Mouse (Mus musculus): ENCODE data around the gene C1ra. TPM values are rescaled to one million over a fixed set of nuclear protein-coding genes. Genes with fewer than 3 reads are reported as not detected.
"Not testable (repeated sequence)": the region's sequence is repeated elsewhere in the genome, so short reads cannot be mapped to it uniquely, and the experiment has no call there.

Gene C1ra
- polyA plus RNA-seq, 1 experiment, result 17.8 TPM

DNA sequence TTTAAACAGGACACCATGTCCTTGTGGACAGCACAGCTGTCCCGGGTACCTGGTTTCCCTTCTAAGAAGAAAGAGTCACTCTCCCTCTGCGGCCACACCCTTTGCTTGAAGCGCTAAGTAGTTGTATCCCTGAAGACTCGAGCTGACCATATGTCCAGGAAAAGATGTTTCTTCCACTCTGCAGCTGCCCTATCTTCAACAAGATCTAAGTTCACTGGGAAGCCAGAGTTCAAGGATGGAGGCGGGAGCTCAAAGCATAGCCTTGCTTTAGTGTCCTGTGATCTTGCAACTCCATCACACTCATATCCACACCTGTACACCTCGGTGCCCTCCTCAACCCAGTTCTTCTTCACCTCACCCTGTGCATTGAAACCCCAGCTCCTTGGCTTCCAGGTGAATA is 269 bp upstream of the C1ra start:
- Histone ChIP-seq H3K4me3 (ENCODE audit: extremely low read depth, insufficient read depth, insufficient read length) (no peak overlapping the region), H3K27ac (ENCODE audit: insufficient read depth, low read length) (no peak overlapping the region), H3K4me1 (ENCODE audit: control insufficient read depth, insufficient read depth, insufficient read length) (no peaks in the 10 kb centered on the region), H3K27me3 (ENCODE audit: control insufficient read depth, insufficient read depth, low read length) (no peaks in the 10 kb centered on the region), H3K36me3 (ENCODE audit: control insufficient read depth, insufficient read depth, low read length) (no peaks in the 10 kb centered on the region)
- DNase-seq (ENCODE audit: low read depth in 1 of 2, low spot score in 2 of 2), result no peak
- no peak for TF ChIP-seq POLR2A (IDR thresholded peaks at IDR 0.05; ENCODE audit: low read depth, low read length)
- no peak for TF ChIP-seq CTCF (IDR thresholded peaks at IDR 0.05; ENCODE audit: extremely low read depth, insufficient read depth, insufficient read length, insufficient replicate concordance)
- 66% methylated on average over 6 of the region's 6 CpGs for WGBS

DNA sequence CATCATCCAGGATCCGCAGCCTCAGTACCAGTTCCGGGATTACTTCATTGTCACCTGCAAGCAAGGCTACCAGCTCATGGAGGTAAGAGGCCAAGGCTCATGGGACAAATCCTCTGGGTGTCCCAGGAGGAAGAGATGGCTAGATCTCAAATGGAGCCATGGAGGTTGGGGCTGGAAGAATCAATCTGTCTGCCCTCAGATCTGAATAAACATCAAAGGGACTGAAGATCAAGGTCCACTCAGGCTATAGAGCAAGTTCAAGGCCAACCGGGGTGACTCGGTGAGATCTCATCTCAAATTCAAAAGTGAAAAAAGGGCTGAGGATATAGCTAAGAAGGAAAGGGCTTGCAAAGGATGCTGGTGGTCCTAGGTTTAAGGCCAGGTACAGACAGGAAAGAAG is 5.5 kb downstream of the C1ra start:
- 92% methylated on average over 4 of the region's 4 CpGs for WGBS
- not testable (repeated sequence) for DNase-seq (ENCODE audit: low read depth in 1 of 2, low spot score in 2 of 2); H3K4me3 ChIP-seq (ENCODE audit: extremely low read depth, insufficient read depth, insufficient read length); H3K27ac ChIP-seq (ENCODE audit: insufficient read depth, low read length); H3K27me3 ChIP-seq (ENCODE audit: control insufficient read depth, insufficient read depth, low read length); H3K36me3 ChIP-seq (ENCODE audit: control insufficient read depth, insufficient read depth, low read length); H3K4me1 ChIP-seq (ENCODE audit: control insufficient read depth, insufficient read depth, insufficient read length)

DNA sequence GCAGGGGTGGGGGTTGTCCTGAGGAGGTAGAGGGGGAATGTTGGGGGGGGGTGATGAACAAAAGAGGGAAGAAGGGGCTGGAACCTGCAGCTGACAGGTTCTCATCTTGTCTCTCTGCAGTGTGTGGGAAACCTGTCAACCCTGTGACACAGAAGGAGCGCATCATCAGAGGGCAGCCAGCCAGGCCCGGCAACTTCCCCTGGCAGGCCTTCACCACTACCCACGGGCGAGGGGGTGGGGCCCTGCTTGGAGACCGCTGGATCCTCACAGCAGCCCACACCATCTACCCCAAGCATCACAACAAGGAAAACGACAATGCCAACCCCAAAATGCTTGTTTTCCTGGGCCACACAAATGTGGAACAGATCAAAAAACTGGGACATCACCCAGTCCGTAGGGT is 9.9 kb downstream of the C1ra start:
- H3K27ac ChIP-seq (ENCODE audit: insufficient read depth, low read length); H3K27me3 ChIP-seq (ENCODE audit: control insufficient read depth, insufficient read depth, low read length); H3K4me1 ChIP-seq (ENCODE audit: control insufficient read depth, insufficient read depth, insufficient read length); H3K36me3 ChIP-seq (ENCODE audit: control insufficient read depth, insufficient read depth, low read length); H3K4me3 ChIP-seq (ENCODE audit: extremely low read depth, insufficient read depth, insufficient read length); DNase-seq (ENCODE audit: low read depth in 1 of 2, low spot score in 2 of 2): not testable (repeated sequence)
- 50% methylated on average over 7 of the region's 7 CpGs for WGBS

DNA sequence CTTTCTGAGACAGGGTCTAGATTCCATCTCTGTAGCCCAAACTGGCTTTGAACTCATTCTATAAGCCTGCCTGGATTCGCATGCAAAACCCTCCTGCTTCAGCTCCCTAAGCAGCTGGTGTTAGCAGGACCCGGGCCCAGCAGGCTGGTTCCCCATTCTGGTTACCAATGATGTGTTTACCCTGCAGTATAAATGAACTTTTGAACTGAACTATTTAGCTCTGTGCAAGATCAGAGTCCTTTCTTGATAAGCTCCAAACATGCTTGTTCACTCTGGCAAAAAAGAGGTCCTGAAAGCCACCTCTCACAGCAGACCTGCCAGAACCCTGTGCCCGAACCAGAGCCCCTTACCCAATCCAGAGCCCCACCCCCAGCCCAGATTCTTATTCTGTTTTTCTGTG is 15.7 kb downstream of the C1ra start:
- Histone ChIP-seq H3K4me1 (ENCODE audit: control insufficient read depth, insufficient read depth, insufficient read length) (no peaks in the 10 kb centered on the region), H3K4me3 (ENCODE audit: extremely low read depth, insufficient read depth, insufficient read length) (no peak overlapping the region), H3K27ac (ENCODE audit: insufficient read depth, low read length) (no peak overlapping the region), H3K36me3 (ENCODE audit: control insufficient read depth, insufficient read depth, low read length) (no peaks in the 10 kb centered on the region), H3K27me3 (ENCODE audit: control insufficient read depth, insufficient read depth, low read length) (no peaks in the 10 kb centered on the region)
- WGBS, result 85% methylated on average over 3 of the region's 3 CpGs
- no peak for TF ChIP-seq CTCF (IDR thresholded peaks at IDR 0.05; ENCODE audit: extremely low read depth, insufficient read depth, insufficient read length, insufficient replicate concordance)
- TF ChIP-seq POLR2A (IDR thresholded peaks at IDR 0.05; ENCODE audit: low read depth, low read length), result no peak
- no peak for DNase-seq (ENCODE audit: low read depth in 1 of 2, low spot score in 2 of 2)

DNA sequence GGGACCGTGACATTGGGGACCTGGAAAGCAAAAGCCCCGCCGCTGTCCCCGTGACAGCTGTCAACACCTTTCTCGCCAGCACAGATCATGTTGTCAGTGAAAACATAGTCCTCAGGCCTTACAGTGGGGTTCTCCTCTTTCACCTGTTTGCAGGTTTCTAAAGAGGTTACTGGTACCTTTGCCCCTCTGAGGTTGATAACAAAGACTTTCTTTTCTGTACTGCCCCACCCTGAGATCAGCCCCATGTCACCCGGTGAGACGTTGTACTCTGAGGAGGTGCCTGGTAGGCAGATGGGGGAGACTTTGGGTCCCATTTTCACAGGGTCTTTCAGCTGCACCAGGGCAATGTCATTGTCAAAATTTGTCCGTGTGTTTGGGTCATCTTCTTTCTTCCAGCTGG is 18.9 kb downstream of the C1ra start:
- WGBS, result 91% methylated on average over 8 of the region's 8 CpGs
- no peaks in the 10 kb centered on the region for H3K27me3 ChIP-seq (ENCODE audit: control insufficient read depth, insufficient read depth, low read length)
- no peak for DNase-seq (ENCODE audit: low read depth in 1 of 2, low spot score in 2 of 2)
- H3K4me1 ChIP-seq (ENCODE audit: control insufficient read depth, insufficient read depth, insufficient read length), result no peaks in the 10 kb centered on the region
- no peak overlapping the region for H3K27ac ChIP-seq (ENCODE audit: insufficient read depth, low read length)
- H3K4me3 ChIP-seq (ENCODE audit: extremely low read depth, insufficient read depth, insufficient read length), result no peak overlapping the region
- TF ChIP-seq CTCF (IDR thresholded peaks at IDR 0.05; ENCODE audit: extremely low read depth, insufficient read depth, insufficient read length, insufficient replicate concordance) (no peak), POLR2A (IDR thresholded peaks at IDR 0.05; ENCODE audit: low read depth, low read length) (no peak)
- no peaks in the 10 kb centered on the region for H3K36me3 ChIP-seq (ENCODE audit: control insufficient read depth, insufficient read depth, low read length)

DNA sequence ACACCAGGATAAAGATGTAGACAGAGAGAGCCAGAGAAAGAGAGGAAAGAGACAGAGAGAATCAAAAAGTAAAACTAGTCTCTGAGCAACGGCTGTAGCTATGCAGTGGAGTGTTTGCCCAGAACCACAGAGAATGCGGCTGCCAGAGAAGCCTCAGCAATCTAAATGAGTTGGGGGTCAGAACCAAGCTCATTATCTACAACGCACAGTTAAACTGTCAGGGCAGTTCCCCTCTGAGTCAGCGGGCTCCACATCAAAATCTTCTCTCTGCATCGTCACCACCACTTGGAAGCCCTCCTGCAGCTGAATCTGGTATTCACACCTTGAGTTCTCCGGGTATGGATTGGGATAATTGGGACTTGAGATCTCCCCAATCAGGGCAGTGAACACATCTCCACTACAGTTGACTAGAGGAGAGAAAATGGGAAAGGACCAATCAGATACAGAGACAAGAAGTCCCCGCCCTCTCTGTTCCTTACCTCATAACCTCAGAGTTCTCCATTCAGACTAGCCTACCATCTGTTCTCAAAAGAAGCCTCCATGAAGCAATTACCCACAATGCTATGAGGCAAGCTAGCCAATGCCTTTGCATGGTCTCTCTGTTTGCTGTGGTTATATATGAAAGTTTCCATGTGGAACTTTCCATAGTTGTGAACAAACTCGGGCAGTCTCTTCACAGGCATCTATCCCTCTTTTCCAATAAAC is 24.1 kb downstream of the C1ra start:
- not testable (repeated sequence) for H3K4me1 ChIP-seq (ENCODE audit: control insufficient read depth, insufficient read depth, insufficient read length); H3K27ac ChIP-seq (ENCODE audit: insufficient read depth, low read length); DNase-seq (ENCODE audit: low read depth in 1 of 2, low spot score in 2 of 2); H3K27me3 ChIP-seq (ENCODE audit: control insufficient read depth, insufficient read depth, low read length); H3K36me3 ChIP-seq (ENCODE audit: control insufficient read depth, insufficient read depth, low read length); H3K4me3 ChIP-seq (ENCODE audit: extremely low read depth, insufficient read depth, insufficient read length)
- 77% methylated on average over 8 of the region's 8 CpGs for WGBS

DNA sequence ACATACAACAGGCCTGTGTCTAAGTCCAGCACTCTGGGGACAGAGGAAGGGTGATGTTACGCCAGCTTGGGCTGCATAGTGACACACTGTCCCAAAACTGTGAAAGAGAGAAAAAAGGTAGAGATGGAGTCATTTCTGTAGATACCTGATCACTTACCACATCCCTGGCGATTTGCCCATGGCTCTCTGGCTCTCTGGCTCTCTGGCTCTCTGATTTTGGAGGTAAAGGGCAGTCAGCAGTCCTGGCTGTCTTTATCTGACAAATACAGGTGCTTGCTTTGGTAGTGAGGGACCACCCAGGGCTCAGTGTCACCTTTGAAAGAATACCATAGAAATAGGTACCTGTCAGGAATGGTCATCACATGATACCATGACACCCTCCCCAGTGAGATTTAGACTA is 29.0 kb downstream of the C1ra start:
- not testable (repeated sequence) for H3K36me3 ChIP-seq (ENCODE audit: control insufficient read depth, insufficient read depth, low read length); DNase-seq (ENCODE audit: low read depth in 1 of 2, low spot score in 2 of 2); H3K27me3 ChIP-seq (ENCODE audit: control insufficient read depth, insufficient read depth, low read length); H3K4me1 ChIP-seq (ENCODE audit: control insufficient read depth, insufficient read depth, insufficient read length); H3K4me3 ChIP-seq (ENCODE audit: extremely low read depth, insufficient read depth, insufficient read length); H3K27ac ChIP-seq (ENCODE audit: insufficient read depth, low read length)
- WGBS, result 77% methylated on average over 2 of the region's 2 CpGs

DNA sequence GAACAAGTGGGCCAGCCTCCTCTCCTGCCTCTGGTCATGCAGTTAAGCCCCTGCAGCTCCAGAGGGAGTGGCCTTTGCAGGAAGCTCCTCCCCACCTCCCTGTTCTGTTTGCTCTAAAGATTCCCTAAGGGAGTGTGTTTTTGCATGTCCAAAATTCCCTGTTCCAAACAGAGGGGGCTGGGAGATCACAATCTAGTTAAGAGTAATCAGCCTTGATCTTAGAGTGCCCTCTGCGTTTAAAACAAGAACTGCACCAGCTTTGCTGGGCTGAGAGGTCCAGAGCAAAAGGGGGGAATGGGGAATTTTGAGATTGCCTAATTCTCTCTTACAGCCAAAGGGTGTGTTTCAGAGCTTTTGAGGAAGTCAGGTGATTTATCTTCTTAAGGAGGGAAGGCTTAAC is 30.1 kb downstream of the C1ra start, which contains the start of gene C1s1:
Gene C1s1, minus strand, starts transcription at position 76 of the 400 bp plus-strand sequence.
- H3K4me3 ChIP-seq (ENCODE audit: extremely low read depth, insufficient read depth, insufficient read length); H3K4me1 ChIP-seq (ENCODE audit: control insufficient read depth, insufficient read depth, insufficient read length): not testable (repeated sequence)

More for the DNA sequence above, 30.1 kb downstream of the C1ra start, which contains the start of gene C1s1:
- H3K27me3 ChIP-seq (ENCODE audit: control insufficient read depth, insufficient read depth, low read length); H3K36me3 ChIP-seq (ENCODE audit: control insufficient read depth, insufficient read depth, low read length); H3K27ac ChIP-seq (ENCODE audit: insufficient read depth, low read length): not testable (repeated sequence)
- 6% methylated on average over 1 of the region's 1 CpGs for WGBS
- peak in 1 of 2 experiments; percentile 5 for DNase-seq (ENCODE audit: low read depth in 1 of 2, low spot score in 2 of 2)
- peak; percentile 11; the same call in 1 of the 2 replicates for TF ChIP-seq CTCF (IDR thresholded peaks at IDR 0.05; ENCODE audit: extremely low read depth, insufficient read depth, insufficient read length, insufficient replicate concordance)

All from spleen, adult 2 months (tissue).